Mouse (Mus musculus): Measurements from ENCODE around the gene Gng10. TPM values are rescaled to one million over a fixed set of nuclear protein-coding genes. Genes with fewer than 3 reads are reported as not detected.

Gng10 gene
- polyA plus RNA-seq, 1 experiment from 2014 or later = 50.4 TPM

DNA sequence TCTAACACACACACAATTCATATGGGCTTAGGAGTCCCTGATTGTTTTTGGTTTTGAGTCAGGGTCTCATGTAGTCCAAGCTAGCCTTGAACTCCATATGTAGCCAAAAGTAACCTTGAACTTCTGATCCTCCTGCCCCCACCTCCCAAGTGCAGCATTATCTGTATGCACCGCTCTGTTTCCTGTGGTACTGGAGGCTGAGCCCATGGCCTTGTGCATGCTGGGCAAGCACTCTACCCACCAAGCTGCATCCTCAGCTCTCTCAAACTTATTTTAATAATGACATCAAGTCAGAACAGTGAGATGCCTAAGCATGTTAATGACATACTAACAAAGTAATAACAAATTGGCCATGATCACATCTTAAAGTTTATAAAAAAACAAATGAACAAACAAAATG, 16.2 kb downstream of the Gng10 start:
- ATAC-seq (no peak), DNase-seq (ENCODE audit: low read depth, low spot score) (no peak)
- no peaks in the 10 kb centered on the region for H3K27me3 ChIP-seq
- POLR2A ChIA-PET = no interaction called here
- in situ Hi-C loops (cut with MboI; ENCODE audit: low pct_unique_long_range_greater_than_20kb) = no loop called here
- TF ChIP-seq CTCF (IDR thresholded peaks at IDR 0.05) = no peak
- CTCF ChIA-PET = interaction anchor here (2.8 kb wide), 1 partner anchor 14 kb away, joined by 13 read pairs; no protein-coding TSS in a partner anchor

- ATAC-seq = no peak
- CTCF ChIA-PET = no interaction called here
- in situ Hi-C loops (cut with MboI; ENCODE audit: low pct_unique_long_range_greater_than_20kb) = no loop called here
Observed at GRCm38 (mm10) chr4:59057929-59058328, 23.0 kb downstream of the Gng10 start.

GRCm38 (mm10) chr4:59062526-59062925, 27.6 kb downstream of the Gng10 start:
- no peak for TF ChIP-seq CTCF (IDR thresholded peaks at IDR 0.05)
- POLR2A ChIA-PET = no interaction called here
- CTCF ChIA-PET = no interaction called here
- ATAC-seq (no peak), DNase-seq (ENCODE audit: low read depth, low spot score) (no peak)
- in situ Hi-C loops (cut with MboI; ENCODE audit: low pct_unique_long_range_greater_than_20kb) = no loop called here
- peaks cover 5% of the 10 kb centered on the region for H3K27me3 ChIP-seq

More at GRCm38 (mm10) chr4:59057929-59058328, 23.0 kb downstream of the Gng10 start:
- no peak for TF ChIP-seq CTCF (IDR thresholded peaks at IDR 0.05)
- POLR2A ChIA-PET = no interaction called here
- no peaks in the 10 kb centered on the region for H3K27me3 ChIP-seq
- no peak for DNase-seq (ENCODE audit: low read depth, low spot score)

GRCm38 (mm10) chr4:59069276-59069675, 34.4 kb downstream of the Gng10 start:
- ChIA-PET CTCF (interaction anchor here (1.2 to 1.6 kb wide), 2 partner anchors 22 to 32 kb away, joined by 3 to 6 read pairs; no protein-coding TSS in a partner anchor), POLR2A (no interaction called here)
- in situ Hi-C loops (cut with MboI; ENCODE audit: low pct_unique_long_range_greater_than_20kb) = no loop called here
- no peak for DNase-seq (ENCODE audit: low read depth, low spot score)
- peaks cover 5% of the 10 kb centered on the region for H3K27me3 ChIP-seq
- TF ChIP-seq CTCF (IDR thresholded peaks at IDR 0.05) = no peak
- no peak for ATAC-seq

GRCm38 (mm10) chr4:59083430-59083829, 48.5 kb downstream of the Gng10 start:
- peaks cover 2% of the 10 kb centered on the region for H3K27me3 ChIP-seq
- CTCF ChIA-PET = no interaction called here
- TF ChIP-seq CTCF (IDR thresholded peaks at IDR 0.05) = no peak
- ATAC-seq (no peak), DNase-seq (ENCODE audit: low read depth, low spot score) (no peak)
- in situ Hi-C loops (cut with MboI; ENCODE audit: low pct_unique_long_range_greater_than_20kb) = no loop called here
- POLR2A ChIA-PET = no interaction called here

DNA sequence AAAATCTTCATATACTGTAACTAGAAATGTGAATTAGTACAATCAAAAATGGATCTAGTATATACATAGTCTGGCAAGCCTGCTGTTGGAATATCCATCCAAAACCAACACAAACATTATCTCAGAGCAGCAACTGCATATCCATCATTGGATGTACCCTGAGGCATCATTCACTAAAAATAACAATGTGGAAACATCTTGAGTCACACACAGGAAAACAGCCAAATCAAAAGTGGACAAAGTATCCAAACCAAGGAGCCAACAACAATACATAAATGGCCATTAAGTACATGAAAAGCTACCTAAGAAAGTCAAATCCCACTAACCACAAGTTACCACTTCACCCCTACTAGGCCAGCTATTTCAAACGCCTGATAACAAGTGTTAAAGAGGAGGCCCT, 54.5 kb downstream of the Gng10 start:
- TF ChIP-seq CTCF (IDR thresholded peaks at IDR 0.05) = no peak
- CTCF ChIA-PET = interaction anchor here (1.5 kb wide), 1 partner anchor 9 kb away, joined by 5 read pairs; no protein-coding TSS in a partner anchor
- DNase-seq (ENCODE audit: low read depth, low spot score) = no peak

More for the DNA sequence above, 54.5 kb downstream of the Gng10 start:
- in situ Hi-C loops (cut with MboI; ENCODE audit: low pct_unique_long_range_greater_than_20kb) = no loop called here
- ATAC-seq = no peak
- peaks cover 2% of the 10 kb centered on the region for H3K27me3 ChIP-seq
- POLR2A ChIA-PET = no interaction called here

Other genes starting within 250 kb of the Gng10 start
- gene Olfr267, start 247.4 kb upstream of the Gng10 start, polyA plus RNA-seq (2021) = not detected
- 37.8 TPM for gene Ecpas, start 122.3 kb upstream of the Gng10 start, polyA plus RNA-seq (2021)
- gene Zkscan16, start 91.5 kb upstream of the Gng10 start, polyA plus RNA-seq (2021) = 0.44 TPM
- 13.5 TPM for gene Ptgr1, start 48.0 kb upstream of the Gng10 start, polyA plus RNA-seq (2021)
- gene Dnajc25, start 40.0 kb upstream of the Gng10 start, polyA plus RNA-seq (2021) = 7.7 TPM
- 2.2 TPM for gene Gm20503, start 31.9 kb upstream of the Gng10 start, polyA plus RNA-seq (2021)
- gene AI481877, start 103.9 kb downstream of the Gng10 start, polyA plus RNA-seq (2021) = 0.01 TPM
- gene Ugcg, start 154.2 kb downstream of the Gng10 start, polyA plus RNA-seq (2021) = 31.7 TPM